In the genomic region with DNA sequence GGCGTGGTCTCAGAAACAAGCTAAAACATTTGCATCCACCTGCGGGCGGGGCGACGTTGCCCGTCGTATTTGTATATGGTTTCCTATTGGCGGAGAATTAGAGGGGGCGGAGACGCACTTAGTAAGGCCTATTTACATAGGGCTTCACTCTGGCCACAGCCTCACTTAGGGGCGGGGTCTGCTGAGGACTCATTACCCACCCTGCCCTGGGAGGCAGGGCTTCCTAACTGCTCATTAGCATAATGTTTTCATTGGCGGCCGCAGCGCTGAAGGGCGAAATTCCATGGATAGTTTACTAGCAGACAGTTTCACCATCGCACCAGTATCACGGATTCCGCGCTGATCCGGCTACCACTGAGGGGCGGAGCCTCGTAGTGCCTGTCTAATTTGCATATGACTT, we compare ENCODE assay signal across 8 mouse cellular contexts. TPM values are rescaled to one million over a fixed set of nuclear protein-coding genes. Genes with fewer than 3 reads are reported as not detected.
DNase-seq lines count a peak whose midpoint lies in the region; ATAC-seq lines count a peak whose summit lies in the region.

No protein-coding gene starts in this region.

- DNase-seq in Muller cell, postnatal 12 days (ENCODE audit: inconsistent ontology term): peak; percentile 99
- DNase-seq in cerebellum, adult 9-11 months: peak; percentile 99
- peak; percentile 97 to 98 for DNase-seq in frontal cortex, adult 2 months (ENCODE audit: extremely low spot score in 1 of 2, low spot score in 1 of 2)
- DNase-seq in hindbrain, embryonic 11.5 days (ENCODE audit: low spot score): peak; percentile 95
- peak; percentile 91 to 92 for DNase-seq in layer of hippocampus, postnatal 10 days (ENCODE audit: low spot score in 2 of 2)
- peak; percentile 99 for DNase-seq in lung, postnatal 10 days
- peak; percentile 89 for DNase-seq in ovary, postnatal 36 days (ENCODE audit: low spot score)
- DNase-seq in thymus, postnatal 25 days: peak; percentile 95

- peaks cover 10% of the 10 kb centered on the region for H3K4me1 ChIP-seq in hindbrain, embryonic 11.5 days (replicated peaks; ENCODE audit: control insufficient read depth, insufficient read depth, low read length)

- H3K9me3 ChIP-seq in hindbrain, embryonic 11.5 days (ENCODE audit: control insufficient read depth, low read length): no peaks in the 10 kb centered on the region

- peak; percentile 94 for ATAC-seq in hindbrain, embryonic 11.5 days (ENCODE audit: low FRiP score)

- H3K9ac ChIP-seq in hindbrain, embryonic 11.5 days (ENCODE audit: low read depth, low read length): peak overlapping the region; percentile 56

- H3K4me3 ChIP-seq in hindbrain, embryonic 11.5 days (ENCODE audit: low read depth, low read length): peak overlapping the region; percentile 66

- peak overlapping the region; percentile 92 for H3K27ac ChIP-seq in hindbrain, embryonic 11.5 days (ENCODE audit: low read depth, low read length)

- H3K27me3 ChIP-seq in hindbrain, embryonic 11.5 days (ENCODE audit: control insufficient read depth, insufficient read depth, low read length): peaks cover 32% of the 10 kb centered on the region

- peak overlapping the region; percentile 65 for H3K4me2 ChIP-seq in hindbrain, embryonic 11.5 days (replicated peaks; ENCODE audit: low read depth, low read length)

- no peaks in the 10 kb centered on the region for H3K36me3 ChIP-seq in hindbrain, embryonic 11.5 days (ENCODE audit: control insufficient read depth, insufficient read depth, low read length)

- WGBS in hindbrain, embryonic 11.5 days: under 1% methylated on average over 22 of the region's 22 CpGs

RNA-seq across cellular contexts. Expression of a gene that starts 0.7 kb away (rescaled TPM):
- polyA plus RNA-seq in frontal cortex, adult 2 months (2012; rRNA removed): 181 and 193 TPM in 2 replicates
- 14.6 and 16.1 TPM in 2 replicates for polyA plus RNA-seq in hindbrain, embryonic 11.5 days (2014; fragmentation: Nextera tagmentation; extraction: Ambion mirVana)
- total RNA-seq in layer of hippocampus, postnatal 10 days (2021): 100 to 1,000 TPM; 137 to 139 TPM

RNA-seq across cellular contexts. Expression of a gene that starts 3.5 kb away (rescaled TPM):
- 9.8 and 10.4 TPM in 2 replicates for polyA plus RNA-seq in frontal cortex, adult 2 months (2012; rRNA removed)
- polyA plus RNA-seq in hindbrain, embryonic 11.5 days (2014; fragmentation: Nextera tagmentation; extraction: Ambion mirVana): 180 and 221 TPM in 2 replicates
- total RNA-seq in layer of hippocampus, postnatal 10 days (2021): 10 to 100 TPM in 1 of 2 experiments, 1 to 10 TPM in 1; 8.2 to 10.3 TPM

RNA-seq across cellular contexts. Expression of a gene that starts 11.4 kb away (rescaled TPM):
- polyA plus RNA-seq in frontal cortex, adult 2 months (2012; rRNA removed): 12.4 and 13.0 TPM in 2 replicates
- polyA plus RNA-seq in hindbrain, embryonic 11.5 days (2014; fragmentation: Nextera tagmentation; extraction: Ambion mirVana): 2.6 TPM in 2 replicates
- 10 to 100 TPM in 1 of 2 experiments, 1 to 10 TPM in 1; 9.3 to 10.3 TPM for total RNA-seq in layer of hippocampus, postnatal 10 days (2021)

RNA-seq across cellular contexts. Expression of a gene that starts 14.4 kb away (rescaled TPM):
- 0.17 and 0.38 TPM in 2 replicates for polyA plus RNA-seq in frontal cortex, adult 2 months (2012; rRNA removed)
- polyA plus RNA-seq in hindbrain, embryonic 11.5 days (2014; fragmentation: Nextera tagmentation; extraction: Ambion mirVana): 0.29 and 0.49 TPM in 2 replicates
- under 1 TPM; 0.13 to 0.27 TPM for total RNA-seq in layer of hippocampus, postnatal 10 days (2021)

RNA-seq across cellular contexts. Expression of a gene that starts 24.9 kb away (rescaled TPM):
- polyA plus RNA-seq in frontal cortex, adult 2 months (2012; rRNA removed): 63.2 and 65.9 TPM in 2 replicates
- polyA plus RNA-seq in hindbrain, embryonic 11.5 days (2014; fragmentation: Nextera tagmentation; extraction: Ambion mirVana): 94.7 and 102 TPM in 2 replicates
- total RNA-seq in layer of hippocampus, postnatal 10 days (2021): 10 to 100 TPM; 41.8 to 46.5 TPM

Comparison
In these comparisons a context has a peak if more than half of its experiments do, and no peak if none do; other contexts are left out.
1. Peak in every context shown above with its lines: DNase-seq, ATAC-seq, H3K4me3 ChIP-seq and H3K27ac ChIP-seq.
2. RNA of a gene that starts 0.7 kb away (polyA plus RNA-seq): 181 to 193 TPM in frontal cortex, adult 2 months; 14.6 to 16.1 TPM in hindbrain, embryonic 11.5 days; every median in the first group is over 10 times any median in the second.
3. RNA of a gene that starts 3.5 kb away (polyA plus RNA-seq): 180 to 221 TPM in hindbrain, embryonic 11.5 days; 9.8 to 10.4 TPM in frontal cortex, adult 2 months; every median in the first group is over 10 times any median in the second.